Mouse (Mus musculus): ENCODE results near the gene Prmt3. TPM values are rescaled to one million over a fixed set of nuclear protein-coding genes. Genes with fewer than 3 reads are reported as not detected.

Gene Prmt3
- polyA plus RNA-seq, 1 experiment from 2014 or later, result 16.2 TPM

DNA sequence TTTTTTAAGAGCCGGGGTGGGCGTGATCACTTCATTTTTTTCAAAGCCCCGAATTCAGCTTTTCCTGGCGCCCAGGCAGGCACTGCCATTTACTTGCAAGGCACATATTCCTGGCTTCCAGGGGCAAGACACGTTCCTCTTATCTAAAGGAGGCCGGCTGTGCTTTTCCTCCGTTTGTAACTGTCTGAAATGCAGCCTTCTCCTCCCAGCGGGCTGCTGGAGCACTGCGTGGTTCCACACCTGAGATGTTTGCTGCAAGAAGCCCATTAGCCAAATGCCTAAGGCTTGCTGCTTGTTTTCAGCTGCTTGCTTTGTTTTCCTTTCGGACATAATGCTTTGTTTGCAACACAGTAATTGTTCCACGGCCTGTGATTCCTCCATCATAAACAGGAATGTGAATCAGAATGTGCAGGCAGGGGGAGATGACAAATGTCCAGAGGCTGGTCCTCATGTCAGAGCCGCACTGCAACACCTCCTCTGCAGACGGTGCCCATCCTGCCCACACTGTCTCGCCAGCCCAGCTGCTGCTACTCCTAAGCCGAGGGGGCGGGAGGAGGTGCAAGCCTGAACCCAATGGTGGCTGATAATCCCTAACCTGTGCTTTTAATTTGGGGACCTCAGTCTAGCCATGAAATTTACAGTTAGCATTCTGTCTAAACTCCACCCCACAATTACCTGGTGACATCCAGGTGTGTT lies 104.7 kb downstream of the Prmt3 start:
- H3K4me1 ChIP-seq (ENCODE audit: insufficient read depth), result no peaks in the 10 kb centered on the region
- DNase-seq (no peak), ATAC-seq (no peak)
- H3K9me3 ChIP-seq (ENCODE audit: low read length), result no peaks in the 10 kb centered on the region
- no peak overlapping the region for H3K4me3 ChIP-seq (ENCODE audit: low read depth, low read length)
- no peak overlapping the region for H3K27ac ChIP-seq (ENCODE audit: low read depth)
- WGBS (ENCODE audit: insufficient replicate concordance), result 28% methylated on average over 16 of the region's 16 CpGs
- no peak overlapping the region for H3K9ac ChIP-seq (replicated peaks)
- no peaks in the 10 kb centered on the region for H3K36me3 ChIP-seq (replicated peaks; ENCODE audit: insufficient read depth, low read length)
- no peaks in the 10 kb centered on the region for H3K27me3 ChIP-seq (ENCODE audit: insufficient read depth, low read length)
- TF ChIP-seq CTCF (IDR thresholded peaks at IDR 0.05; ENCODE audit: low read depth), result no peak
- no peak for TF ChIP-seq EP300 (IDR thresholded peaks at IDR 0.05; ENCODE audit: low read depth)
- no peak overlapping the region for H3K4me2 ChIP-seq (ENCODE audit: low read depth, low read length)

DNA sequence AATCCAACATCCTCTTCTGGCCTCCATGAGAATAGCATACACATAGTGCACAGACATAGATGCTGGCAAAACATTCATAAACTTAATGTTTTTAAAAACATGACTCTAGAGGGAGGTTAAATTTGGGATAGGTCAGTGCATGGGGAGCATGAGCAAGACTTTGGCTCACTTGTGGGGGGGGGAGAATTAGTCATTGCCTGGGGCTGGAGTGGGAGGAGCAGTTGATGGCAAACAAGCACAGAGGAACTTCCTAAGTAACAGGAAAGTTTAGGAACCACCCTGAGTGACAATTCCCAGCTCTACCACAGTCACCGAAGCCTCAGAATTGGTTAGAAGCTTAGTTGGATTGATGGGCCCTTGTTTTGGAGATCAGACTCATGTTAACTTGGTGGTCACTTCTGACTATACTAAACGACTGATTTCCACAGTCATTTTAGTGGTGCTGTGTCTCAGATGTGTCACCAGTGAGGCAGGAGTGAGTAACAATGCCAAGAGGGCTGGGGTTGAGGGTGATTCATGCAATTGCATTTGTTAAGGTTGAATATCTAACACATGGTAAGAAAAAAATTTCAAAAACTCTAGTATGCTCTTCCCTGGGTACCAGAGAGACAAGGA lies 109.7 kb downstream of the Prmt3 start:
- H3K27ac ChIP-seq (ENCODE audit: low read depth), result no peak overlapping the region
- no peaks in the 10 kb centered on the region for H3K27me3 ChIP-seq (ENCODE audit: insufficient read depth, low read length)
- 70% methylated on average over 2 of the region's 2 CpGs for WGBS (ENCODE audit: insufficient replicate concordance)
- no peaks in the 10 kb centered on the region for H3K4me1 ChIP-seq (ENCODE audit: insufficient read depth)
- ATAC-seq (no peak), DNase-seq (no peak)
- H3K4me2 ChIP-seq (ENCODE audit: low read depth, low read length), result no peak overlapping the region
- H3K4me3 ChIP-seq (ENCODE audit: low read depth, low read length), result no peak overlapping the region
- TF ChIP-seq CTCF (IDR thresholded peaks at IDR 0.05; ENCODE audit: low read depth) (no peak), EP300 (IDR thresholded peaks at IDR 0.05; ENCODE audit: low read depth) (no peak)
- no peaks in the 10 kb centered on the region for H3K36me3 ChIP-seq (replicated peaks; ENCODE audit: insufficient read depth, low read length)
- no peaks in the 10 kb centered on the region for H3K9me3 ChIP-seq (ENCODE audit: low read length)
- H3K9ac ChIP-seq (replicated peaks), result no peak overlapping the region

DNA sequence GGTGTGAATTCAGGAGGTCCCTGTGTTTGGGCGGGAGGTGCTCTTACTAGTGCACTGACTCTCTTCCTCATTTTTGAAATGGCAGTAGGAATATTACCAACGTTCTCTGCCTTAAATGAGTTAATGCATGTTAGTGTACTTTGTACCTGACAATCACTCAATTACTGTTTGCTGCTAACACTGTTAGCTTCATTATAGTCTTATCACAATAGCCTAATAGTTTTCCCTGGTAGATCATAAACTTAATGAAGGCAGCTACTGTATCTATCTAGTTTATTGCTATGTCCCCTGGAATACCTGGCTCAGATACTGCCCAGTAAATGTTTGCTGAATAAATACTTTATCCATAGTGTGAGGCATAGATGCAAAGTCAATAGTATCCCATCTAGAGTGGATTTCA lies 116.6 kb downstream of the Prmt3 start:
- Histone ChIP-seq H3K27ac (ENCODE audit: low read depth) (no peak overlapping the region), H3K4me1 (ENCODE audit: insufficient read depth) (no peaks in the 10 kb centered on the region), H3K9ac (replicated peaks) (no peak overlapping the region), H3K36me3 (replicated peaks; ENCODE audit: insufficient read depth, low read length) (no peaks in the 10 kb centered on the region), H3K4me2 (ENCODE audit: low read depth, low read length) (no peak overlapping the region), H3K9me3 (ENCODE audit: low read length) (no peaks in the 10 kb centered on the region), H3K27me3 (ENCODE audit: insufficient read depth, low read length) (no peaks in the 10 kb centered on the region), H3K4me3 (ENCODE audit: low read depth, low read length) (no peak overlapping the region)
- WGBS (ENCODE audit: insufficient replicate concordance), result 33% methylated on average over 2 of the region's 2 CpGs
- no peak for TF ChIP-seq EP300 (IDR thresholded peaks at IDR 0.05; ENCODE audit: low read depth)
- TF ChIP-seq CTCF (IDR thresholded peaks at IDR 0.05; ENCODE audit: low read depth), result no peak
- ATAC-seq (no peak), DNase-seq (no peak)

DNA sequence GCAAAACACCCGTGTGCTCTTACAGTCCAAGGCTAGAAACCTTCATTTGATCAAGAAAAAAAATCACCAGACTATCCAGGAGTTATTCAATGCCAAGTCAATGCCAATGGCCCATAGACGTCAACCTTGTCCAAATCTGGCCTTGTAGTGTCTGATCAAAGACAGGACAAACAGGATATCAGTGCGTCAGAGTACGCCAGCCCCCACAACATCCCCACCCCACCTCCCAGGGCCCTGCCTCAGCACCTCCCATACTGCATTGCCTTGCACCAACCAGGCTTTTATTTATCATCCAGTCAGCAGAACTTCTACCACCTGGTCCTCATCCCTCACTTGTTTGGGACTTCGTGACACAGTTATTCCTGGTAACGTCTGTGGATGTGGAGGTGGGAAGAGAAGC lies 117.2 kb downstream of the Prmt3 start:
- Histone ChIP-seq H3K9me3 (ENCODE audit: low read length) (no peaks in the 10 kb centered on the region), H3K27me3 (ENCODE audit: insufficient read depth, low read length) (no peaks in the 10 kb centered on the region), H3K36me3 (replicated peaks; ENCODE audit: insufficient read depth, low read length) (no peaks in the 10 kb centered on the region), H3K4me1 (ENCODE audit: insufficient read depth) (no peaks in the 10 kb centered on the region), H3K4me3 (ENCODE audit: low read depth, low read length) (no peak overlapping the region), H3K4me2 (ENCODE audit: low read depth, low read length) (no peak overlapping the region), H3K27ac (ENCODE audit: low read depth) (no peak overlapping the region), H3K9ac (replicated peaks) (no peak overlapping the region)
- no peak for DNase-seq
- 68% methylated on average over 6 of the region's 6 CpGs for WGBS (ENCODE audit: insufficient replicate concordance)
- TF ChIP-seq CTCF (IDR thresholded peaks at IDR 0.05; ENCODE audit: low read depth) (no peak), EP300 (IDR thresholded peaks at IDR 0.05; ENCODE audit: low read depth) (no peak)
- no peak for ATAC-seq

DNA sequence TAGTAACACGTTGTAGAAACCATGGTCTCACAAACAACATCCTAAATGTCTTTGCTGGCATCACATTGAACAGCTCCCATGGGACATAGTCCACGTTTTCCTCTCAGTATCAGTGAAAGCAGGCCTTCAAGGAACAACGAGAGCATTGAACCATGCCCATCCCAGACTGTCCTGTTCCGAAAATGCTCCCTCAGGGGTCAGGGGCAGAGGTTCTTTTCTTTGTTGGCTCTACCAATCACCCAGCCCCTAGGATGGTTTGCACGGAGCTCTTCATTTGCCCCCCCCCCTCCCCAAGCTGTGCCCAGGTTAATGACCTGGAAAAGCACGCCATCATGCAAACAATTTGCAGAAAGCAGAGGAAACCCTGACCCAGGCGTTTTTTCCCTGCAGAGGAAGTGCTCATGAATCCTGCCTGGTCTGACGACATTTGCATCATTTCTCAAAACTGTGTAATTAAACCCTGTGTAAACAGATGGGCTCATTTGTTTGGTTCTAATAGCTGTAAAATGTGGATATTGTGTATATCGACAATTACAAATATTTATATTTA lies 123.9 kb downstream of the Prmt3 start:
- Histone ChIP-seq H3K9me3 (ENCODE audit: low read length) (no peaks in the 10 kb centered on the region), H3K36me3 (replicated peaks; ENCODE audit: insufficient read depth, low read length) (no peaks in the 10 kb centered on the region), H3K27ac (ENCODE audit: low read depth) (no peak overlapping the region), H3K4me3 (ENCODE audit: low read depth, low read length) (no peak overlapping the region), H3K9ac (replicated peaks) (no peak overlapping the region), H3K4me1 (ENCODE audit: insufficient read depth) (no peaks in the 10 kb centered on the region), H3K27me3 (ENCODE audit: insufficient read depth, low read length) (peaks cover 14% of the 10 kb centered on the region), H3K4me2 (ENCODE audit: low read depth, low read length) (no peak overlapping the region)
- WGBS (ENCODE audit: insufficient replicate concordance), result 34% methylated on average over 9 of the region's 9 CpGs
- TF ChIP-seq EP300 (IDR thresholded peaks at IDR 0.05; ENCODE audit: low read depth) (no peak), CTCF (IDR thresholded peaks at IDR 0.05; ENCODE audit: low read depth) (no peak)
- DNase-seq, result no peak
- no peak for ATAC-seq

DNA sequence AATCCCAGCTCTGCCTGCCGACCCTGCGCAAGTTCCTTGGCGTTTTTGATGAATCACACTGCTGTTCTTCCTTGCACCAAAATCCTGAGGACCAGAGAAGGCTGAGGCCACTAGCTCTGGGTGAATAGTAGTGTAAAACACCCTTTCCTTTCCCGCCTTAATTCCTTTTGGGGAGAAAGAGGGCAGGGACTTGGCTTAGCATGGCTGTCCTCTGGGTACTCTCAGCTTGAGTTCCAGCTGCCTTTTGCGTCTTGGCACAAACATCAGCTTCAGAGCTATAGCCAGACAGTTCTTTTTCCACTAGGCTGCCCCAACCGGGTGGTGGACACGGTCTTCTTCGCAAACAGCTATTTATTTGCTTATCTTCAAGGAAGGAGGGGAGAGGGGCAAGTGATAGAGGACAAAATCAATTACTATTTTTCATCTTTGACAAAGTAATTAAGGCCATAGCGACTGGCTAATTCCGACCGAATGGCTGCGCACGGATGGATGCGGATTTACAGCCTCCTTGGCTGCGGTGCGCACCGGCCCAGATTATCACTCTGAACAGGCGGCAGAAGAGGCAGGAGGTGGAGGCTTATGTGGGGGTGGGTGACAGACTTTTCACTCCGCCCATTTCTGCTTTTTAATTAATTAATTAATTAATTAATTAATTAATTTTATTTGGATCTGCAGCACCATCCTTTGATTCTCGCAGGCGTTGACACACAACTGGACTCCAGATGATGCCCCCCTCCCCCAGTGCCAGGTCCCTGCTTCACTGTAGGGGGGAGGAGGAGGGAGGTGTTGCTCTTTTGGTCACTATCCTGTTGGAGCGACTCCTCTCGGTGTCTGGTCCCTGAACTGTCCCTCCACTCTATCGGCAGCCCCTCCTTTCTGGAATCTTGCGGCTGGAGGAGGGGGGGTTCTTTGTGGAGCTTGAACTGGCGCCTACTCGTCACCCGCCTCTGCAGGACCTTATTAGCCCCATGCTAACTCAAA lies 129.3 kb downstream of the Prmt3 start:
- Histone ChIP-seq H3K4me2 (ENCODE audit: low read depth, low read length) (no peak overlapping the region), H3K9me3 (ENCODE audit: low read length) (no peaks in the 10 kb centered on the region), H3K4me3 (ENCODE audit: low read depth, low read length) (no peak overlapping the region), H3K27me3 (ENCODE audit: insufficient read depth, low read length) (peaks cover 68% of the 10 kb centered on the region), H3K4me1 (ENCODE audit: insufficient read depth) (no peaks in the 10 kb centered on the region), H3K9ac (replicated peaks) (no peak overlapping the region), H3K36me3 (replicated peaks; ENCODE audit: insufficient read depth, low read length) (no peaks in the 10 kb centered on the region), H3K27ac (ENCODE audit: low read depth) (no peak overlapping the region)
- ATAC-seq (no peak), DNase-seq (no peak)
- 7% methylated on average over 28 of the region's 28 CpGs for WGBS (ENCODE audit: insufficient replicate concordance)
- TF ChIP-seq EP300 (IDR thresholded peaks at IDR 0.05; ENCODE audit: low read depth) (no peak), CTCF (IDR thresholded peaks at IDR 0.05; ENCODE audit: low read depth) (no peak)

Other genes starting within 250 kb of the Prmt3 start
- gene Dbx1, start 141.5 kb upstream of the Prmt3 start, polyA plus RNA-seq (2015; fragmentation: Nextera tagmentation; extraction: Ambion mirVana), result not detected in 2 replicates
- 56.7 and 65.5 TPM in 2 replicates for gene Htatip2, start 19.2 kb upstream of the Prmt3 start, polyA plus RNA-seq (2015; fragmentation: Nextera tagmentation; extraction: Ambion mirVana)
- gene Slc6a5, start 131.8 kb downstream of the Prmt3 start, polyA plus RNA-seq (2015; fragmentation: Nextera tagmentation; extraction: Ambion mirVana), result not detected in 2 replicates
- not detected in 2 replicates for gene Nell1, start 196.5 kb downstream of the Prmt3 start, polyA plus RNA-seq (2015; fragmentation: Nextera tagmentation; extraction: Ambion mirVana)